Mouse (Mus musculus): ENCODE results near the gene Eaf1. TPM values are rescaled to one million over a fixed set of nuclear protein-coding genes. Genes with fewer than 3 reads are reported as not detected.

Gene Eaf1
- polyA plus RNA-seq, 1 experiment: 30.8 TPM

DNA sequence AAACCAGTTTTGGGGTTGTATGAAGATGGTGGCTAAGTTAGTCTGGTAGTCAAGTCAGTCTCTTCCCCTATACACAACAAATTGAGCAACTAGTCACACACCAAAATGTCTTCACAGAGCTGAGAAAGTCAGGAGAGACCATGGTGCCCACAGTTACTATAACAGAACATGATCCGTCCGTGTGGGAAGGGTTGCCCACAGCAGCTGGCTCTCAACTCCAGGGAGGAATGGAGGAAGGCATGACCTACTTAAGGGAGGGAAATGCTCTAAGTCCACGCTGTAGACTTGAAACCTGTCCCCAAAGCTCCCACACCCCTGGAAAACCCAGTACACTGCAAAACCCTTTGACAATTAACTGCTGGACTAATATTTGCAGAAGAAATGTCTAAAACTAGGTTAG, 16.1 kb downstream of the Eaf1 start:
- DNase-seq (ENCODE audit: low read depth): no peak

DNA sequence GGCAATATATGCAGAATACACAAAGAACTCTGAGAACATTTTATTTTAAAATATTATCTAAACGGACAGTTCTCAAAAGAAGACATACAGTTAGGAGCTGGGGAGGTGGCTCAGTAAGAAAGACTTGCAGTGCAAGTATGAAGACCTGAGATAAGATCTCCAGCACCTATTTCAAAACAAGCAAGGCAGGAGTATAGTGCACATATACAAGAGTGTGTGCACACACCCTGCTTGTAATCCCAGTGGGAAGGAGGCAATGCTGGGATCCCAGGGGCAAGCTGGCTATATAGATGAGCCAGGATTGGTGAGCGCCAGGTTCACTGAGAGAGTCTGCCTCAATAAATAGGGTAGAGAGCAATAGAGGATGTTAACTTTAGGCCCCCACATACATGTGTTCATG, 21.7 kb downstream of the Eaf1 start:
- DNase-seq (ENCODE audit: low read depth): peak; percentile 54

DNA sequence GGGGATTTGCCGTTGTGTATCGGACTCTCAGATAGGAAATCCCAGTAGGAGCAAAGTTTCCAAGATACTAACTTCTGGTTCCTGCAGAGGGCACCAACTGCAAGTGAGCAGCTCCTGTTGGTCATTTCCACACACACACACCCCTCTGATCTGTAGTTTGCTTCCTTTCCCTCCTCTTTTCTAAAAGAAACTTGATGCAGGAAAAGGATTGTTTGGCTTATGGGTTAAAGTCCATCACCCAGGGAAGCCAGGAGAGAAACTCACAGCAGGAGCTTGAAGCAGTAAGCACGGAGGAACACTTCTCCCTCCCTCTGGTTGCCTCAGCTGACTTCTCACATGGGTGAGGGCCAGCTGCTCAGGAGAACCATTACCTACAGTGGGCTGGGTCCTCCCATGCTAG, 25.0 kb downstream of the Eaf1 start:
- DNase-seq (ENCODE audit: low read depth): no peak

DNA sequence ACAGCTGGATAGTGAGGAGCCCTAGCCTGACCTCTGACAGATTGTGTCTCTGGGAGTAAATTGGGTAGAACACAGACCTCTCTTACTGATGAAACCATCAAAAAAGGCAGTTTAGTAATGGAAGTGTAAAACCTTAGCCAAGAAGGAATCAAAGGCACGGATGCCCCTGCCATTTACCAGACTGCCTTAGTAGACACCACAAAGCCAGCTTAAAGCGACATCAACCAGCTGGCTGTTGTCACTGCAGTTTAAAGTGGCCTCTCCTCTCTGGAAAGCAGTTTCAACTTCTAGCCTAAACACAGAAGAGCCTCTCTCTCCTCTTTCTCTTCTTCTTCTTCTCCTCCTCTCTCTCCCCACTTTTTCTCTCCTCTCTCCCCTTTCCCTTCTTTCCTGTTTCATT, 27.1 kb downstream of the Eaf1 start:
- DNase-seq (ENCODE audit: low read depth): no peak

DNA sequence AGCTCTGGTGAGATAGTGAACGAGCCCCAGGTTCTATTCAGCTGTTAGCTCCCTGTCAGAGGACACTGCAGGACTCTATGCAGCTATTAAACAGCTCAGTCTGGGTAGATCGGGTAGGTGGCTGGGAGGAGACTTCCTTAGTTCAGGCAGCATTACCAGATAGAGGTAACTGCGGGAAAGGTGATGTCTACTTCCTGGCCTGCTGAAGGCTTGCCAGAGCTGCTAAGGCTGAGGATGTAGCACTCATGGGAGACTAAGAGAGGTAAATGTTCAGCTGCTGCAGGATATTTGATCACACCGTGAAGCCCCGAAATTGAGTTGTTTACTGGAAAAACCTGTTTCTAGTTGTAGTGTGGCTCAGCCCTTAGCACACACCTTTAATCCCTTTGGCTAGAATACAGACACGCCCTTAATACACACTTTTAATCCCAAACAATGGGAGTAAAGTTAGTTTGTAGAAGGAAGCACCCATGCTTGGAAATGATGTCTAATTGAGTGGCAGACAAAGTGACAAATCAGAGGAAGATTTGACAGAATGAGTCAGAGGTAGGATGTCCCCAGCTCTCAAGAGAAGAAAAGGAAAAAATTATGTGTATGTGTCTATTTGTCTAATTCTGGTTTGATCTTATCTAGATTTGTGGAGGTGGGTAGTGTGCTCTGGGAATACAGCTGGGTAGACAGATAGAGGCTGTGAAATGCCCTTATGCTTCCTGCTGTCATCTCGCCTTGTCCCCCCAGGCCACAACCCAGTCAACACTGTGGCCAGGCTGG, 31.0 kb downstream of the Eaf1 start:
- DNase-seq (ENCODE audit: low read depth): no peak

DNA sequence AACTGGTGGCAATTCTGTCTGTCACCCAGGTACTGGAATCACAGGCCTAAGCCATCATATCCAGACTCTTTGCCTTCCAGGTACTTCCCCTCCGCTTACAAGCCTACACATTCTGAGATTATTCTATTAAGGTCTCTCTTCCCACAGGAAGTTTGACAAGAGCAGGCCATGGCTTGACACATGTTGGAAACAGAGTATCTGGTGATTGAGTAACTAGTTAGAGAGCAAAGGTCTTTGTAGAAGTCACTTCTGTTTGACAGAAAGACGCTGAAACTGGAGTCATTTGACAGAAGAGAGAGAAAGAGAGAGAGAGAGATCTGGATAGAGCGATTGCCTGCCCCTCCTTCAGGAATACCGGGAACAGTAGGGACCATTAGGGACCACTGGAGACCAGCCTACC, 36.6 kb downstream of the Eaf1 start:
- DNase-seq (ENCODE audit: low read depth): no peak

DNA sequence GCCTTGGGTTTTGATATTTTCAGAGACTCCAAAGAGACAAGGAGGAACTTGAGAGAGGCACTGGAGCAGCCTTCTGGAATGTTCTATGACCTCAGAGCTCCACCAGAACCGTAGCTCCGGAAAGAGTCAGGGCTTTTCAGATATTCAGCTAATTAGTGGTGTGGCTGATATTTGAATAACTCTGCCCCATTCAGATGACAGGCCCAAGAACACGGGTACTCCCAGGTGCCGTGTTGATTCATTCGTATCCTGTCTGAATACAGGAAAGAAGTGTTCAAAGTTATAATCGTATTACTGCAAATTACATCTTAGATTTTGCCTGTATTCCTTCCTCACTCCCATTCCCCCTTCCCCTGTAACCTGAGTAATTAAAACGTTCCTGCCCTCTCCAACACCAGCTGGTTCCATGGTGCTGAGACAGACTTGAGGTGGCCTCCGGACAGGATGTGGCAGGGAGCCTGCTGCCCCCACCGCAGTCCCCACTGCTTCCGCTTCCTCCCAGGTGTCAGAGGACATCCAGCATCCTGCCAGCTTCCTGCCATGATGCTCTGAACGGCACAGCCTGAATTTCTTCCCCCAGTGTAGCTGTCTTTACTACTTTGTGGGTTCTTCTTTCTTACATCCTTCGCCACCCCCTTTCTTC, 37.4 kb downstream of the Eaf1 start:
- no peak for DNase-seq (ENCODE audit: low read depth)

DNA sequence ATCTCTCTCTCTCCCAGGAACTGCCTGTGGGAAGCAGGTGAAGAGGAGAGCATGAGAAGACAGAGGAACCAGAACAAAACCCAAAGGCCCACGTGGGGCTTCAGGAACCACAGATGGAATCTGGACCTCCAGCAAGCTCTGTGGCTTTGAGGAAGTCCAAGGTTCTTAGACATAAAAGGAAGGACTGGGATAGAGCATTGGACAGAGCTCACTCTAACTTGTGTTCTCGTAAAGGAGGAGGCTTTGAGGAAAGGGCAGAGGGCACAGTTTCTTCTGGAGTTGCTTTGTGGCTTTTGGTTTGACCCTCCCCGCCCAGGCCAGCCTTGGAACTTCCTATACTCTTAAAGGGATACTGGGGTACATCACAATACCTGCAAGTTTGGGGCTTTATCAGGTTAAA, 38.5 kb downstream of the Eaf1 start:
- no peak for DNase-seq (ENCODE audit: low read depth)

DNA sequence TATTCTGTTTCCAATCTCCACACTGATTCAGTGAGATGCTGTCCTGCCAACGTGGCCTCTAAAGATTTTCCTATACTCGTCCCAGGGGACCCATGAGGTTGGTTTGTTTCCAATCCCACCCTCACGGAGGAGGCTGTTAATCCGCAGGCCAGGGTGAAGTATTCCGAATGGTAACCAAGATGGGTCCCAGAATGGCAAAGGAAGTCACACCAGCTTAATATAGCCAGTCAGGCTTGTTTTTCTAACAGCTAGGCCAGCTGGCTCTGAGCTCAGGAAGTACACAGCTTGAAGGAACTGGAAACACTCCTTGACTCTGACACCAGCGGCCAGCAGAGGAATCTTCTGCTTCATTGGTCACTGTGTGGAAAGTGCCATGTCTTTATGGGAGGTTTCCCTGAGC, 43.1 kb downstream of the Eaf1 start:
- DNase-seq (ENCODE audit: low read depth): no peak

DNA sequence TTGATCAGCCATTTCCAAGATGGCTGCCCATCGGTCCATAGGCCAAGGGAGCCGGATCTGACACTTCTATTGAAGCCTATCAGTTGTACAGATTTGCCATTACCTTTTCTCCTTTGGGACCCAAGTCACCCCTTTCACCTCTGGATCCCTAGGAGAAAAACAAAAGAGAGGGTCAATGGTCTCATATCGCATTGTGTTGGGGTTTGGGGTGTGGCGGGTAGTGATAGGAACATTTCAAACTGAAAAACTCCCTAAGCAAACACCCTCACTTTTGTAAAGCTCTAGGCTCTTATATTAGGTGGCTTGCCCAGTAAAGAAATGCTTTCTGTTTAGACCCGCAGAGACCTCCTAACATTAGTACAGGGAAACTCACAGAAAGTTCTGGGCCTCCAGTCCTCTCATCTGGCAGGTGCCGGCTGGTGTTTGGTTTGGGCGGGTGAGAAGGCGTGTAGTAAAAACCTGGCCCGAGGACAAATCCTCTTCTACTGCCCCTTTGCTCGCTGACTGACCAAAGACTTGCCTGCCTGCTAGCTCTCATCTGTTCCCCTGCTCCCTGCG, 49.8 kb downstream of the Eaf1 start:
- DNase-seq (ENCODE audit: low read depth): no peak

DNA sequence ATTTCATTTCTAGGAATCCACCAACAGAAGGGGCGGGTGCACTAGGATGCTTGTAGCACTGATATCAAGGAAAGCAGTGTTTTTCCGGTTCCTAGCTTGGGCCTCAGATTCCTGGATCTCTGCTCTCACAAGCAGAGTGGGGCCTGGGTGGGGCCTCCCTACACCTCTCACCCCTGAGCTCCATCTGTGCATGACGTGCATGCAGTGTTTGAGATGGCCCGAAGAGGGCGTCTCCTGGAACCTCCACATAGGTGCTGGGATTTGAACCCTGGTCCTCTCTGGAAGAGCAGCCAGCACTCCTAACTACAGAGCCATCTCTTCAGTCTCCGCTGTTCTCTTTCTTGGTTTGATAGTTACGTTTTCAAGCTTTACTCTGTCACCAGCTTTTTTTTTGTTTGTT, 60.8 kb downstream of the Eaf1 start:
- DNase-seq (ENCODE audit: low read depth): no peak

DNA sequence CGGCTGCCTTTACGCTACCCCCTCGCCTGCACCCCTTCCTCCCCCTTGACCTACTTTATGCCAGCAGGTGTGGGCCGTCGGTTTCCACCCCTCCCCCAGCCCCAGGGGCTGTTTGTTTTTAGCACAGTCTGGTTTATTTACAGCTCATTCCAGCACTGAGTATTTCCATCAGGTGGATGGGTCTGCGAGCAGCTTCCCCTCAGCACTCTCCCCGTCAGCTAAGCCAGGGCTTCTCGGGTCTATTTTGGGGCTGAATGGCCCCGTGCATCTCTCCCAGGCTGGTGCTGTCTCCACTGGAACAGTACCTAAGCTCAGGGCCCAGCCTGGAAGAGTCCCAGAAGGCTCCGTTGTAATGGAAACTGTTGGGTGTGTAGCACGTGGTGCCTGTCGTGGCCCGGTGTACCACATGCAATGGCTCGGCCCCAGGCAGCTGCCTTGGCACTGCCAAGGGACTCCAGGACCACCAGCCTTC, 61.8 kb downstream of the Eaf1 start:
- no peak for DNase-seq (ENCODE audit: low read depth)

DNA sequence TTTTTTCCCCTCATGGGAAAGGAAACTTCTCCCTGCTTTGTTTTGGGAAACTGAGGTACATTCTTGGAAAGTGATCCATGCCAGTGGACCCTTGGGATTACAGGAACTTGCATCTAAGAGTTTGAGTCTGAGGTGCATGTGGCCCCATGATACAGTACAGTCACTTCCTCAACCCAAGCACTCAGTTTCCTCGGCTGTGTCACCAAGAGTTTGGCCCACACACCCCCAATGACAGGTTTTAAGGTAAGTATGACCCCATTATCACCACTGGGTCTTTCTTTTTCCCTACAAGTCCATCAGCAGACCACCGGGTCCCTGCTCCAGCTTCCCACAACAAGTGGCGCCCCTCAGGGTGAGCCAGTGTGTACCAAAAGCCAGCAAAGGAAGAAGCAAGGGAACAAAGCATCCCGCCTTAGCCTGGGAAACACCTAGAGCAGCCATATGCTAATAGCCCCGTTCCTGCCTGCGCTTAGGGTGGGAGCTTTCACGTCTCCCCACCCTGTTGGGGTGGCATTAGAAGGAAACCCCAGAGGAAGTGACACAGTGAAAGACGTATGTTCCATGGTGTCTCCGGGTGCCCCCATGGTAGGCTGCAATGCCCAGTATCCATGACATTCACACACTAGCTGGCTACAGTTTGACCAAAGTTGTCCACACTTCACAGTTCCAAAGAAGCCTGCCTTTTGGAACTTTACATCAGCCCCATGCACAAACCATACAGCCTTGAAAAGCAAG, 62.5 kb downstream of the Eaf1 start:
- DNase-seq (ENCODE audit: low read depth): no peak

DNA sequence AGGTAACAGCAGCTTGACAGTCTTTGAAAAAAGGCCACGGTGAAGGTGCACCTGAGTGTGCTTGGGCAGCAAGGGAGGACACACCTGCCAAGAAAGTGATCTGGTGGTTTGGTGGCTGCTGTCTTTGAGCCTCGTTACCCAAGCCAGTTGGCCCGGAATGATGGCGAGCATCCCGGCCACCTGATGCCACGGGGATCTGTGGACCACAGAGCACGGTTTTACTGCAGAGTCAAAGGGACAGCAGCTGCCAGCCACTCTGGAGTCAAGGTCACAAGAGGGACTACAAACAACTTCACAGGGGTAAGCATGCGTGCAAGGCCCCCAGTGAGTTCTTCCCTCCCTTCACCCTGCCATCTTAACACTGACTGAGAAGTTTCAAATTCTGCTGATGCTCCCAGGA, 63.1 kb downstream of the Eaf1 start:
- no peak for DNase-seq (ENCODE audit: low read depth)

DNA sequence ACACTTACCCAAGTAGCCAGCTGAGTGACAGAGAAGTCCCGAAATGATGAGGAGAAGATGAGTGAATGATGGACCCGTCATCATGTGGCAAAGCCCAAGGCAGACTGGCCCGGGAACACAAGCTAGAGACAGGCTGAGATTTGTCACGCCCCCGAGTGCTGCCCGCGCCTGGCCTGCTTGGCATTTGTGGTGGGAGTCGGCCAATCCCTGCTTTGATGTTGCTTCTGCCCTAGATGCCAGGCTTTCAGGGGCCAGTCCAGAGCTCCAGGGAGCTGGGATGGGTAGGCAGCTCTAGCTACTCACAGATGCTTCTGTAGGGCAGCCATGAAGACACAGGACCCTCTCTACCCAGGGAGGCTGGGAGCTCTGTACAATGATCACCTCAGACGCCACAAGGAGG, 63.6 kb downstream of the Eaf1 start:
- no peak for DNase-seq (ENCODE audit: low read depth)

DNA sequence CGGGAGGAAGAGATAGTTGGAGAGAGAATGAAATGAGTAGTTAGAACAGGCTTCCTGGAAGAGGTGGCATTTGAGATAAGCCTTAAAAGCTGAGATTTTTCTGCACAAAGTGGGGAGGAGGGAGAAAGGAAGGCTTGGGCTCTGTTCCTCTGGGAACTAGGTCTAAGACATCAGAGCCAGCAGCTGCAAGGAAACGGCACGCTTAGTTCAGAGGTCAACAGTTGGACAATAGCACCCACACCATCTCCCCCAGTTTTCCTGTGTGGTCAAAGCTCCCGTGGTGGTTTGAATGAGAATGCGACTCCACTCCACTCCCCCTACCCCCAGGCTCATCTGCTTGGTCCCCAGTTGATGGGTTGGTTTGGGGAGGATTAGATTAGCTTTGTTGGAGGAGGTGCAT, 65.0 kb downstream of the Eaf1 start:
- DNase-seq (ENCODE audit: low read depth): no peak

Other genes starting within 250 kb of the Eaf1 start
- gene Phf7, start 243.1 kb upstream of the Eaf1 start, polyA plus RNA-seq (2012; rRNA removed): 9.9 and 13.5 TPM in 2 replicates
- 51.3 and 57.0 TPM in 2 replicates for gene Bap1, start 242.9 kb upstream of the Eaf1 start, polyA plus RNA-seq (2012; rRNA removed)
- gene Dnah1, start 170.5 kb upstream of the Eaf1 start, polyA plus RNA-seq (2012; rRNA removed): 1.7 and 2.4 TPM in 2 replicates
- 20.7 and 21.6 TPM in 2 replicates for gene Capn7, start 157.8 kb upstream of the Eaf1 start, polyA plus RNA-seq (2012; rRNA removed)
- gene Sh3bp5, start 58.3 kb upstream of the Eaf1 start, polyA plus RNA-seq (2012; rRNA removed): 25.2 and 29.3 TPM in 2 replicates
- 8.5 and 9.3 TPM in 2 replicates for gene Mettl6, start 641 bp downstream of the Eaf1 start, polyA plus RNA-seq (2012; rRNA removed)
- 0.13 and 0.36 TPM in 2 replicates for gene Colq, start 96.9 kb downstream of the Eaf1 start, polyA plus RNA-seq (2012; rRNA removed)
- gene Gm49387, start 146.5 kb downstream of the Eaf1 start, polyA plus RNA-seq (2012; rRNA removed): not detected in 2 replicates
- gene Btd, start 146.6 kb downstream of the Eaf1 start, polyA plus RNA-seq (2012; rRNA removed): 37.2 and 41.5 TPM in 2 replicates
- 17.7 and 20.0 TPM in 2 replicates for gene Hacl1, start 146.9 kb downstream of the Eaf1 start, polyA plus RNA-seq (2012; rRNA removed)

Measured in gonadal fat pad, adult 2 months (tissue).